Mouse (Mus musculus) neural tube, embryonic 12.5 days (tissue): ENCODE results near the gene Prmt2. TPM values are rescaled to one million over a fixed set of nuclear protein-coding genes. Genes with fewer than 3 reads are reported as not detected.

ENCODE experiments used
- ATAC-seq: fragments of 200-750 bp; cut with Nextera tagmentation; 2 replicates; pipeline ENCODE4 v1.8.0; 2017; ENCODE audit warnings: low read depth, mild to moderate bottlenecking, moderate TSS enrichment, moderate library complexity; ENCODE audit not compliant: low FRiP score
- H3K27ac ChIP-seq: fragments of 300-500 bp; sonication (generic); 2 replicates; pipeline ENCODE4 v1.5.1; 2016
- H3K27me3 ChIP-seq: fragments of 300-500 bp; sonication (generic); replicated peaks from 2 replicates; pipeline ENCODE4 v1.6.1; 2016; ENCODE audit warnings: mild to moderate bottlenecking
- H3K36me3 ChIP-seq: fragments of 300-500 bp; sonication (generic); 2 replicates; pipeline ENCODE4 v1.6.1; 2016; ENCODE audit warnings: mild to moderate bottlenecking
- H3K4me1 ChIP-seq: fragments of 300-500 bp; sonication (generic); 2 replicates; pipeline ENCODE4 v1.6.1; 2016
- H3K4me2 ChIP-seq: fragments of 300-500 bp; sonication (generic); replicated peaks from 2 replicates; pipeline ENCODE4 v1.6.1; 2016; ENCODE audit warnings: mild to moderate bottlenecking
- H3K4me3 ChIP-seq: fragments of 300-500 bp; sonication (generic); 2 replicates; pipeline ENCODE4 v1.5.1; 2016
- H3K9ac ChIP-seq: fragments of 300-500 bp; sonication (generic); 2 replicates; pipeline ENCODE4 v1.6.1; 2016; ENCODE audit warnings: mild to moderate bottlenecking
- H3K9me3 ChIP-seq: fragments of 300-500 bp; sonication (generic); 2 replicates; pipeline ENCODE4 v1.6.1; 2016; ENCODE audit warnings: mild to moderate bottlenecking
- WGBS: fragments of 180-500 bp; shearing (Covaris S2); methylation state at CpG from one replicate; pipeline ENCODE4 v1.1.7; 2016; 5-methylcytosine and 5-hydroxymethylcytosine counted together
- polyA plus RNA-seq: library from polyadenylated mRNA; unstranded; fragments of >200 nt; fragmentation: Nextera tagmentation; extraction: Ambion mirVana; gene quantifications from 2 replicates; pipeline ENCODE4 v1.2.1, GENCODE M21; 2016

Prmt2 gene
- polyA plus RNA-seq, 1 experiment from 2014 or later: 128 TPM

DNA sequence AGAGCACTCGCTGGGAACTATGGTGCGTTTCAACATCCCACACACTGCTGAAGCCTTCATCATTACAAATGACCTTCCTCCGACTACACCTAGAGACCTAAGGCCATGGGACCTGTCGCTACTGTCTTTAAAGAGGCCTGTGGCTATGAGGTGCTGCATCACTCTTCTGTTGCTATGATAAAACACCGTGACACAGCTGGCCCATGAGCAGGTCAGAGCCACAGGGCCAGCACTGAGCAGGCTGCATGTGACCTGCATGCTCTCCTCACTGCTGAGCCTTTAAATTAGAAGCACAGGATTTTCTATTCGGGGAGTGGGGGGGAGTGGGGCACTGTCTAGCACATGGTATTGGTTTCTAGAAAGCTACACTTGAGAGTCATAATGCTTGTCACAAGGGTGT is 25.5 kb downstream of the Prmt2 start:
- ATAC-seq: no peak
- peaks cover 86% of the 10 kb centered on the region for H3K36me3 ChIP-seq
- no peak overlapping the region for H3K4me3 ChIP-seq
- no peak overlapping the region for H3K9ac ChIP-seq
- H3K4me2 ChIP-seq: no peak overlapping the region
- H3K27ac ChIP-seq: no peak overlapping the region
- H3K4me1 ChIP-seq: no peaks in the 10 kb centered on the region
- H3K9me3 ChIP-seq: peaks cover 17% of the 10 kb centered on the region
- no peaks in the 10 kb centered on the region for H3K27me3 ChIP-seq
- 91% methylated on average over 6 of the region's 6 CpGs for WGBS

DNA sequence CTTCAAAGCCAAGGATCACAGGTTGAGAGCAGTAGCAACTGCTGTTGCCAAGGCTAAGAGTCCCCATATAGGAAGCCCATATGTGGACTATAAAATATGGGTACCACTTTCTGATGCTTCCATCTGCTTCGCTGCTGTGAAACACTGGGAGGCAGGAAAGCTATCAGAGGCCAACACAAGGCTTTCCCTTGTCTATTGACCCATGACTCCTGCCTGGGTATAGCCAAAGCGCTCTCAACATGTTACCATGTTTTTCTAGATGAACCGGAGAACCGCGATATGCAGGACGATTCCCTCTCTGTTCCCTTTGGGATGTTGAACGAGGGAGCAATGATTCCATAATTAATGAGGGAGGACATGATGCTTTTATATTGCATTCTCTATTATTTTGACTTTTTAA is 26.9 kb downstream of the Prmt2 start:
- WGBS: 91% methylated on average over 7 of the region's 7 CpGs
- no peak for ATAC-seq
- peaks cover 80% of the 10 kb centered on the region for H3K36me3 ChIP-seq

DNA sequence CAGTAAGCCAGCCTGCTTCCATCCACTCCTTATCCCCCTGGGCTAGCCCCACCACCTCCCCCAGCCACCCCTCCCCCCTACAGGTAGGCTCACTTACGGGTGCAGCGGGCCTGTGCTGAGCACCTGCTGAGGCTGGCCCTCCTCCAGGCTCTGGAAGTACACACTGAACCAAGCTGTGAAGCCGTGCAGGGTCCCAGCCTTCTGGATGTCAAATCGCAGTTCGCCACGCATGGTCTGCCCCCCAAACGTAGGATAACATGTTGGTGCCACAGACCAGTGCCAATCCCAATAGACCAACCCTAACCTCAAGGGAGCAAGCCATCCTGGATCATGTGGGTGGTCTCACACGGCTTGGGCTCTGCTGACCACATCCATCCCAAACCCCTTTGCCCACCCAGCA is 28.4 kb downstream of the Prmt2 start:
- peaks cover 64% of the 10 kb centered on the region for H3K36me3 ChIP-seq
- H3K4me3 ChIP-seq: no peak overlapping the region
- H3K4me2 ChIP-seq: no peak overlapping the region
- no peaks in the 10 kb centered on the region for H3K27me3 ChIP-seq
- no peak overlapping the region for H3K27ac ChIP-seq
- H3K4me1 ChIP-seq: no peaks in the 10 kb centered on the region
- WGBS: 90% methylated on average over 8 of the region's 8 CpGs
- H3K9ac ChIP-seq: no peak overlapping the region
- ATAC-seq: no peak
- peaks cover 2% of the 10 kb centered on the region; the same call in 1 of the 2 replicates for H3K9me3 ChIP-seq

More for the DNA sequence above, 26.9 kb downstream of the Prmt2 start:
- Histone ChIP-seq H3K4me3 (no peak overlapping the region), H3K4me1 (no peaks in the 10 kb centered on the region), H3K4me2 (no peak overlapping the region), H3K9me3 (peaks cover 14% of the 10 kb centered on the region), H3K27ac (no peak overlapping the region), H3K27me3 (no peaks in the 10 kb centered on the region), H3K9ac (no peak overlapping the region)

DNA sequence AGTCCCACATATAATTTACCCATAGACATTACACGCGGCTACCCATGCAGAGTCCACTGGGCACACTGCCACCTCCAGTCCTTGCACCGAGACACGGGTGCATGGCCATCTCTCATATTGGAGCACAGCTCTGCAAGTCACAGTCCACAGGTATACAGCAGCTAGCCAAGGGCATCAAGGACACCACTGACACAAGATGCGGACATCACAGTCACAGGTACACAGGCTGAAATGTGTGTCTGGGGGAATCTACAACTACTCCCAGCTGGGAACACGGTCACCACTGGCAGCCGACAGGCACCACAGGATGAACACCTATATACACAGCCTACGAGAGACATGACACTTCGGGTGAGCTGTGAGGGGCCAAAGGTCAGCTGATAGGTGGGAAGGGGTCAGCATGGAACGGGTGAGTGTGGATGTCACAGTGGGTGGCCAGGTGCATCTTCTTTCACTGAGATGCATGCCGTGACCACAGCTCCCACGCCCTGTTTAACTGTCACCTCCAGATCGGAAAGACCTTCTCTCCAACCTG is 30.3 kb downstream of the Prmt2 start:
- Histone ChIP-seq H3K4me2 (no peak overlapping the region), H3K27me3 (no peaks in the 10 kb centered on the region), H3K9ac (no peak overlapping the region), H3K4me1 (no peaks in the 10 kb centered on the region), H3K36me3 (peaks cover 47% of the 10 kb centered on the region), H3K9me3 (no peaks in the 10 kb centered on the region), H3K27ac (no peak overlapping the region), H3K4me3 (no peak overlapping the region)
- WGBS: 91% methylated on average over 13 of the region's 13 CpGs
- ATAC-seq: no peak

DNA sequence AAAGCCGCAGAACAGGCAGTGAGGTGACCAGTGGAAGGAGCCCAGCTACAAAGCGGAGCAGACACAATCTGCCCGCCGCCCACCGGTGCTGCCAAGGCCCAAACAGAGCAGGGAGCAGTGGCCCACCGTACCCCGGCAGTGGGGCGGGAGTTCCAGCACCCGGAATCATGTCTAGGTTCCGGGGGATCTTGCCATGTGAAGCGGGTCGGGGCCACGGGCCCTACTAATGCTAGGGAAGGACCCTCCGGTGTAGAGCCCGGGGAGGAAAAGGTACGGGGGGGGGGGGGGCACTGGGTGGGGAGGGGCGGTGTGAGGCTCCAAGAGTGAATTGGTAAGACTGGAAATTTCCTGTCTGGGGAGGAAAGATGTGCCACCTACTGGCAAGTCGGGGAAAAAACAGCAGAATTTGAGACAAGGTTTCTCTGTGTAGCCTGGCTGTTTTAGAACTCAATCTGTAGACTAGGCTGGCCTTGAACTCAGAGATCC is 33.8 kb downstream of the Prmt2 start:
- H3K36me3 ChIP-seq: peaks cover 23% of the 10 kb centered on the region
- no peaks in the 10 kb centered on the region for H3K27me3 ChIP-seq
- H3K4me1 ChIP-seq: no peaks in the 10 kb centered on the region
- 15% methylated on average over 18 of the region's 18 CpGs for WGBS
- no peaks in the 10 kb centered on the region for H3K9me3 ChIP-seq
- 0 out of 2 replicates have a peak overlapping the region, but pooled peaks have one; percentile 33 for H3K9ac ChIP-seq
- H3K4me2 ChIP-seq: peak overlapping the region; percentile 63
- peak overlapping the region; percentile 25 for H3K4me3 ChIP-seq
- no peak overlapping the region for H3K27ac ChIP-seq
- peak; percentile 44; the same call in 1 of the 2 replicates for ATAC-seq

DNA sequence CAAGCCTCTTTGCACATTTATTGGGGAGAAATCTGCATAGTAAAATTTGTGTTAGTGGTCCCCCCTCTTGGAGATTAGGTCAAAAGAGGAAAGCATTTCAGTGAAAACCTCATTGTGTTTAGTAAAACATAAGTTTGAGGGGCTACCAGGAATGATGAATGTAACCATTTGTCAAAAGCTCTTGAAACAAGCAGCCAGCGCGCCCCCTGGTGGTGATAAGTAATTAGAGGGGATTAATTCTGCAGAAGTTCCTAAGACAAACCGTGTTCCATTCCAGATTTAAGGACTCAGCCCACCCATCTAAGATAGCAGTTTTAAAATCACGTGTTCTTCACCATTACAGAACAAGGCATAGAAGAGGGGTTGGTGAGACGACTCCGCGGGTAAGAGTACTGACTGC is 35.7 kb downstream of the Prmt2 start:
- Histone ChIP-seq H3K9ac (no peak overlapping the region), H3K4me2 (no peak overlapping the region), H3K27me3 (no peaks in the 10 kb centered on the region), H3K4me1 (no peaks in the 10 kb centered on the region), H3K36me3 (peaks cover 5% of the 10 kb centered on the region), H3K9me3 (no peaks in the 10 kb centered on the region), H3K4me3 (no peak overlapping the region), H3K27ac (no peak overlapping the region)
- ATAC-seq: no peak
- 17% methylated on average over 7 of the region's 7 CpGs for whole genome bisulfite sequencing

DNA sequence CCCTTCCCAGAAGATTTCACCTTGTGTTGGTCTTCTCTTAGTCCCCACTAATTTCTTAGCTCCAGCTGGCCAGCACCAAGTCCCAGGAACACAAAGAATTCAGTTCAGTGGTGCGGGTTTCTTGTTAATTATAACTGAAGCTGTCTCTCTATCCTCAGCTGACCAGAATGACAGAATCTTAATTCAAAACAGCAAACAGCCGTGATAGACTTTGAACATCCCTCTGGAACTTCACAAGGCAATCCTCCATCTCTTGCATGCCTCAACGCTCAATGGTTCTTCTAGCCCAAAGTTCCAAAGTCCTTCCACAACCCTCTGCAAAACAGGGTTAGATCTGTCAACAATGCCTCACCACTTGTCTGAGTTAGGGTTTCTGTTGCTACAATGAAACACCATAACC is 36.2 kb downstream of the Prmt2 start:
- 88% methylated on average over 3 of the region's 3 CpGs for WGBS
- no peak overlapping the region for H3K9ac ChIP-seq
- no peaks in the 10 kb centered on the region for H3K4me1 ChIP-seq
- H3K4me2 ChIP-seq: no peak overlapping the region
- H3K27me3 ChIP-seq: no peaks in the 10 kb centered on the region
- ATAC-seq: no peak
- peaks cover under 1% of the 10 kb centered on the region; the same call in 1 of the 2 replicates for H3K36me3 ChIP-seq
- H3K27ac ChIP-seq: no peak overlapping the region
- H3K9me3 ChIP-seq: no peaks in the 10 kb centered on the region
- no peak overlapping the region for H3K4me3 ChIP-seq

DNA sequence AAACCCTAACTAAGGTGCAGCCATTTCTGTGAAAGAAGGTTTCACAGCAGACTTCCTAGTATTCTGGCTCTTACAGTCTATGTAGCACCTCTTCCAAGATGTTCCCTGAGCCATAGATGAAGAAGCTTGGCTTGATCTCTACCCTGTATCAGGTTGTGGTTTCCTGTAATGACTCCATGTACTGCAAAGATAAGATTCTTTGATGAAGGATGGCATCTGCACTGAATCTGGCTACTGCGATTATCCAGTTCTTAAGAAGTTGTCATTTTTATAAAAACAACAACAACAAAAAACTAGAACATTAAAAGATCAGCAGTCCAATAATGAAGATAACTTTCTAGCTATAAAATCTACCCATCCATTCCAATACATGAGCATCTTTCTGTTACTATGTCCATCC is 49.7 kb downstream of the Prmt2 start:
- H3K9me3 ChIP-seq: no peaks in the 10 kb centered on the region
- no peaks in the 10 kb centered on the region for H3K36me3 ChIP-seq
- 96% methylated on average over 1 of the region's 1 CpGs for WGBS
- no peak for ATAC-seq
- H3K27me3 ChIP-seq: no peaks in the 10 kb centered on the region
- H3K4me3 ChIP-seq: no peak overlapping the region
- H3K4me1 ChIP-seq: no peaks in the 10 kb centered on the region
- no peak overlapping the region for H3K27ac ChIP-seq
- no peak overlapping the region for H3K9ac ChIP-seq
- H3K4me2 ChIP-seq: no peak overlapping the region

DNA sequence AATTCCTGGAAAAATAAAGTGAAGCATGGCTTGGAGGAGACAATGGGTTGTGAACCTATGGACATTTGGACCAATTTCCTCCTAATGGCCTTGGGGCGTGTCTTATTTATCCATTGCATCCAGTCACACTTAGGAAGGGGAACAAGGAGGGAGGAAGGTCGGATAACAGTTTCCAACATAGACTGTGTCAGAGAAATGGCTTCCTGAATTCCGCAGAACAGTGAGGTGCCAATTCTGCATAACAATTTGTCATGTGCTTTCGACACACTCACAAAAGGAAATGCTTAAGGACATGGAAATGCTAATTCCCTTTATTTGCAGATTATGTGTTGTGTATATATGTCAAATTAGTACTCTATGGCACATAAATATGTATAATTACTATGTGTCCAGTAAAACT is 52.4 kb downstream of the Prmt2 start:
- Histone ChIP-seq H3K4me1 (no peaks in the 10 kb centered on the region), H3K9ac (no peak overlapping the region)
- 79% methylated on average over 4 of the region's 4 CpGs for WGBS

DNA sequence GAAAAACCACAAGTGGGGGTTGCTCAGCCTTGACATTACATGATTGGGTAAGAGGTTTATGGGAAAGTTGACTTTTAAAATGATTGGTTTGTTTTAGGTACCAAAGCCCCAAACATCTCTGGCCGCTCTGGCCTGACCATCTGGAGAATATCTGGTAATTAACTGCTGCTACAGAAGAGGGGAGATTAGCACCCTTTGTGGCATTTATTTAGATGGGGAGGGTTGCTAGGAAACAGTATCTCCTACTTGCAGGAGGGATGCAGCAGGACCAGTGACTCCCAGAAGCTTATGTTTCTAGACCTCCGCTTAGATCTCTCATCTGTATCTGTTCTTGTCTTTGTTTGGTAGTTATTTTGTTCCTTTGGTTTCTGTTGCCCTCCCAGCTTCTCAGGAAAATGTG is 62.8 kb downstream of the Prmt2 start:
- Histone ChIP-seq H3K9ac (no peak overlapping the region), H3K4me2 (no peak overlapping the region), H3K9me3 (no peaks in the 10 kb centered on the region), H3K27ac (no peak overlapping the region), H3K36me3 (no peaks in the 10 kb centered on the region), H3K4me1 (no peaks in the 10 kb centered on the region), H3K27me3 (no peaks in the 10 kb centered on the region), H3K4me3 (no peak overlapping the region)
- no peak for ATAC-seq
- 59% methylated on average over 2 of the region's 2 CpGs for WGBS

More for the DNA sequence above, 52.4 kb downstream of the Prmt2 start:
- ATAC-seq: no peak
- H3K27ac ChIP-seq: no peak overlapping the region
- no peaks in the 10 kb centered on the region for H3K27me3 ChIP-seq
- no peaks in the 10 kb centered on the region for H3K9me3 ChIP-seq
- no peak overlapping the region for H3K4me3 ChIP-seq
- H3K4me2 ChIP-seq: no peak overlapping the region
- no peaks in the 10 kb centered on the region for H3K36me3 ChIP-seq

DNA sequence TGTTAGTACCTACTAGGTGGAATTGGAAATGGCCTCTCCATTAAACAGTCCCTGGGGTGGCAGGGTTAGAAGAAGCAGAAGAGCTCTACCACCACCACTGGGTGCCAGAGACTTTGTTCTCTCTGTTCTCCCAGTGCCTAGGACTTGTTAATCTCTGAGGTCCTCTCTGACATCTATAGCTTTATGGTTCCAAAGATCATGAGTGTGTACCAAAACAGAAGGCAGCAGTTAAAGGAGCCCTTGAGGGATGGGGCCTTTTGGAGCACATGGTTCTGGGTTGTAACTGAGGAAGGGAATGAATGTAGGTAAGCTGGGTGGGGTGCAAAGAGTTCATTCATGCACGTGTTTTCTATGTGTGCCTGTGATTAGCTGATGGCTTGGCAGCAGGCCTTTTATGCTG is 79.7 kb downstream of the Prmt2 start:
- WGBS: 79% methylated on average over 1 of the region's 1 CpGs
- H3K9me3 ChIP-seq: no peaks in the 10 kb centered on the region

DNA sequence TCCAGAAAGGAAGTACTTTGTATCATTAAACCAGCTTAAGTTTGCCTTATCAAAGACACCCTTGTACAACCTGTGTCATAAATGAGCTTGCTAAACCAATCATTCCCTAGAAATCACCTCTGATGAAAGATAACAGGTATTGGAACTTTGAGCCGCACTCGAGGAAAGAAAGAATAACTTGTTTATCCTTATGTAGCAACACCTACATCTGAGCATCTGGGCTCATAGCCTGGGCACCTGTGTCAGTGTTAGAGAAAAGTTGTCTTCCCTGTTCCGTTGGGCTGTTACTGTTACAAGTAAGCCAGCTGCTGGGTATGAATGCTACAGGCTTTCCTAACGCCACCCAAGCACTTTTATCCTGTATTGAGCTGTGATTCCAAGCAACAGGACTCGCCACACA is 80.1 kb downstream of the Prmt2 start:
- Histone ChIP-seq H3K4me3 (no peak overlapping the region), H3K27me3 (no peaks in the 10 kb centered on the region), H3K4me2 (no peak overlapping the region), H3K4me1 (no peaks in the 10 kb centered on the region), H3K36me3 (no peaks in the 10 kb centered on the region), H3K9ac (no peak overlapping the region), H3K9me3 (no peaks in the 10 kb centered on the region), H3K27ac (no peak overlapping the region)
- 83% methylated on average over 5 of the region's 5 CpGs for WGBS
- ATAC-seq: no peak

More for the DNA sequence above, 79.7 kb downstream of the Prmt2 start:
- Histone ChIP-seq H3K27me3 (no peaks in the 10 kb centered on the region), H3K4me1 (no peaks in the 10 kb centered on the region), H3K4me3 (no peak overlapping the region), H3K4me2 (no peak overlapping the region), H3K27ac (no peak overlapping the region), H3K9ac (no peak overlapping the region), H3K36me3 (no peaks in the 10 kb centered on the region)
- no peak for ATAC-seq
